Mouse (Mus musculus) MEL-GATA-1-ER (cell line): ENCODE results near the gene Cdpf1.

Source experiments
- DNase-seq: peaks from one replicate; pipeline ENCODE4 v3.0.0-alpha.2; 2012; ENCODE audit warnings: low read depth; ENCODE audit errors: extremely low read depth

Gene Cdpf1

GRCm38 (mm10) chr15:85766677-85767076 lies 44.8 kb downstream of the Cdpf1 start:
- DNase-seq: no peak

GRCm38 (mm10) chr15:85765022-85765421 lies 46.5 kb downstream of the Cdpf1 start:
- DNase-seq: no peak

GRCm38 (mm10) chr15:85762761-85763160 lies 48.7 kb downstream of the Cdpf1 start:
- DNase-seq: no peak

GRCm38 (mm10) chr15:85757768-85758167 lies 53.7 kb downstream of the Cdpf1 start:
- no peak for DNase-seq
